Mouse (Mus musculus) erythroblast, embryonic 14.5 days (primary cell): ENCODE measurements around the gene Zfp652. TPM values are rescaled to one million over a fixed set of nuclear protein-coding genes. Genes with fewer than 3 reads are reported as not detected.

Experiments used
- H3K27me3 ChIP-seq: 2 replicates; pipeline ENCODE4 v1.6.1; 2012; ENCODE audit warnings: inconsistent platforms; ENCODE audit not compliant: control insufficient read depth
- H3K36me3 ChIP-seq: 2 replicates; pipeline ENCODE4 v1.6.1; 2012; ENCODE audit warnings: mild to moderate bottlenecking, inconsistent platforms; ENCODE audit not compliant: control insufficient read depth
- H3K4me1 ChIP-seq: 2 replicates; pipeline ENCODE4 v1.6.1; 2012; ENCODE audit warnings: inconsistent platforms; ENCODE audit not compliant: control insufficient read depth
- H3K4me3 ChIP-seq: replicated peaks from 2 replicates; pipeline ENCODE3; 2012; ENCODE audit warnings: moderate library complexity, mild to moderate bottlenecking, inconsistent platforms
- H3K9me3 ChIP-seq: 2 replicates; pipeline ENCODE4 v1.6.1; 2012; ENCODE audit warnings: low read length, inconsistent platforms, mixed read lengths; ENCODE audit not compliant: control insufficient read depth
- GATA1 ChIP-seq: IDR thresholded peaks from 2 replicates; pipeline ENCODE4 v1.6.1; 2012; ENCODE audit warnings: low read length, inconsistent platforms, mixed read lengths
- TAL1 ChIP-seq: IDR thresholded peaks from 3 replicates; pipeline ENCODE4 v1.6.1; 2012; ENCODE audit warnings: low read length, inconsistent platforms, mixed read lengths
- polyA plus RNA-seq: library from polyadenylated mRNA; stranded (reverse); fragments of >175 nt; gene quantifications from 2 replicates; pipeline ENCODE4 v1.2.3, GENCODE M21; 2012

Zfp652 gene
- polyA plus RNA-seq, 1 experiment = 1.5 TPM

DNA sequence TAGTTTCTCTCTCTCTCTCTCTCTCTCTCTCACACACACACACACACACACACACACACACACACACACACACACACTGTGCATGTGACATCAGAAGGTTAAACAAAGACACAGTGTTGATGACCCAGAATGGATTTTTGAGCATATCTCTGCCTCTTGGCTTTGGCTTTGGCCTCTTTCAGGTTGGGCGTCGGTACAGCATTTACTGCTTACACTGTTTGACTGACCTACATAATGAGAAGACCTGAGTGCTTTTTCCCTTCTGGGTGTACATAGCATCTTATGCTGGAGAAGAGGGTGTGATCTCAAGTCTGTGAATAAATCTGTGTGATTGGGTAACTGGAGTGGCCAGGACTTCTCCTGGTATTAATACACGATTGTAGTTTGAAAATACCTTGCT, 6.9 kb downstream of the Zfp652 start:
- Histone ChIP-seq H3K27me3 (no peaks in the 10 kb centered on the region), H3K36me3 (no peaks in the 10 kb centered on the region; the same call in 1 of the 2 replicates), H3K9me3 (no peaks in the 10 kb centered on the region), H3K4me3 (no peak overlapping the region), H3K4me1 (peaks cover 25% of the 10 kb centered on the region)
- TF ChIP-seq GATA1 = no peak
- TF ChIP-seq TAL1 = no peak

DNA sequence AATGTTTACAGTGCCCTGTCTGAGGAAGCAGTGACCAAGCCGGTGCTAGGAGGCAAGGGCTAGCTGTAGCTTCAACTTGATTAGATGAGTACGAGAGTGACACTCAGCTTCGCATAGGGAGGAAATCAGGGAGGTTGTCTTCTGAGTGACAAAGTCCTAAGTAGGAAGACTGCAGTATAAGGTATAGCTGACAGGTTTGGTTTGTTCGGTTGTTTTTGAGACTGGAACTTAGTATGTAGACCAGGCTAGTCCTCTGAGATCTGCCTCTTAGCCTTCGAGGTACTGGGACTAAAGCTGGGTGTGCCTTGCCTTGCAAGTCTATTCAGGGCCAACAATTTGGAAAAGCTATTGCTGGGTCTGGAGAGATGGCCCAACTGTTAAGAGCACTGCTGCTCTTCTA, 10.8 kb downstream of the Zfp652 start, which contains the start of gene B130006D01Rik:
Gene B130006D01Rik (plus strand): TSS at position 301 of the 400 bp plus-strand sequence.
- H3K4me3 ChIP-seq = no peak within 1 kb of the TSS
- peaks cover 8% of the 10 kb centered on the region for H3K4me1 ChIP-seq
- H3K36me3 ChIP-seq = no peaks in the 10 kb centered on the region
- TF ChIP-seq TAL1 (no peak), GATA1 (no peak)
- no peaks in the 10 kb centered on the region for H3K27me3 ChIP-seq
- no peaks in the 10 kb centered on the region for H3K9me3 ChIP-seq

DNA sequence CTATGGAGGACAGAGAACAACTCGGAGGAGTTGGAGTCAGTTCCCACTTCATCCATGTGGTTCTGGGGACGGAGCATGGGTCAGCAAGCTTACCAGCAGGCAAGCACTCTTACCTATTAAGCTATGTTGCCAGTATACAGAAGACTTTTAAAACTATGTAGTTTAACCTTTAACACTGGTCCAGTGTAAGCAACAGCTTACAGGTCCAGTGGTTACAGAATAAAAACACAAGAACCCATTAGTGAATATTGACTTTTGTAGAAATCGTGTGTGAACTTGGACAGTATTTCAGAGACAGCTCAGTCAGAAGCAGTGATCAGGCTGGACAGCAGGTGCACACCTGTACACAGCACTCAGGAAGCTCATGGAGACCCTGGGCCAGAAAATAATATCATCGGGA, 12.0 kb downstream of the Zfp652 start:
- no peaks in the 10 kb centered on the region for H3K36me3 ChIP-seq
- no peaks in the 10 kb centered on the region for H3K9me3 ChIP-seq
- no peaks in the 10 kb centered on the region for H3K27me3 ChIP-seq
- peaks cover 15% of the 10 kb centered on the region for H3K4me1 ChIP-seq
- TF ChIP-seq GATA1 (no peak), TAL1 (no peak)
- H3K4me3 ChIP-seq = no peak overlapping the region

DNA sequence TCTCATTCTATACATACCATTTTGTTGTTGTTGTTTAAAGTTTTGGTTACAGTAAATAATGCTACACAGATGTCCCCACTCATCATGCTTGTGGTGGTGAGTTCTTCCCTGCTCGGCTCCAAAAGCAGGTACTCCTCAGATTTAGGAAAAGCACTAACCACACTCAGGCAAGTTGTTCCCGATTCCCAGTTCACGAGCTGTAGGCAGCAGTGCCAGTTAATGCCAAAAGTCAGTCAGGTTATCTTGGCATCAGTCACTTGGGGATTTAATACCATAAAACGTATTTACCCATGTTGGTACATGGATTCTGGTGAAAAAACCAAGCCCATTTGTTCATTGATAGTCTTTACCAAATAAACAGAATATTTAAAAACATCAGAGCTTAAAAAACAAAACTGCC, 13.7 kb downstream of the Zfp652 start:
- TF ChIP-seq TAL1 = no peak
- no peaks in the 10 kb centered on the region for H3K36me3 ChIP-seq
- peaks cover 16% of the 10 kb centered on the region for H3K4me1 ChIP-seq
- H3K27me3 ChIP-seq = no peaks in the 10 kb centered on the region
- no peak overlapping the region for H3K4me3 ChIP-seq
- no peaks in the 10 kb centered on the region for H3K9me3 ChIP-seq

DNA sequence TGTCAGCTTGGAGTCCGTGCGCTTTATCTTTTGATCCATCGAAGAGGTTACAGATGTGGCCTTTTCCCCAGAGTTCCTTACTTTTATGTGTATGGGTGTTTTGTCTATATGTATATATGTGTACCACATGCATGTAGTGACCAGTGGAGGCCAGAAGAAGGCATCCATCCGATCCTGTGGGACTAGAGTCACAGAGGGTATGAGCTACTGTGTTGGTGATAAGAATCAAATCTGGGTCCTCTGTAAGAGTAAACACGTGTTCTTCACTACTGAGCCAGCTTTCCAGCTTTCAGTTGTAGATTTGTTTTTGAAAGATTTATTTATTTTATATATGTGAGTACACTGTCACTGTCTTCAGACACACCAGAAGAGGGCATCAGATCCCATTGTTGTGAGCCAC, 15.5 kb downstream of the Zfp652 start:
- Histone ChIP-seq H3K27me3 (no peaks in the 10 kb centered on the region), H3K36me3 (no peaks in the 10 kb centered on the region), H3K4me1 (peaks cover 16% of the 10 kb centered on the region), H3K4me3 (no peak overlapping the region), H3K9me3 (no peaks in the 10 kb centered on the region)
- no peak for TF ChIP-seq GATA1
- TF ChIP-seq TAL1 = no peak

DNA sequence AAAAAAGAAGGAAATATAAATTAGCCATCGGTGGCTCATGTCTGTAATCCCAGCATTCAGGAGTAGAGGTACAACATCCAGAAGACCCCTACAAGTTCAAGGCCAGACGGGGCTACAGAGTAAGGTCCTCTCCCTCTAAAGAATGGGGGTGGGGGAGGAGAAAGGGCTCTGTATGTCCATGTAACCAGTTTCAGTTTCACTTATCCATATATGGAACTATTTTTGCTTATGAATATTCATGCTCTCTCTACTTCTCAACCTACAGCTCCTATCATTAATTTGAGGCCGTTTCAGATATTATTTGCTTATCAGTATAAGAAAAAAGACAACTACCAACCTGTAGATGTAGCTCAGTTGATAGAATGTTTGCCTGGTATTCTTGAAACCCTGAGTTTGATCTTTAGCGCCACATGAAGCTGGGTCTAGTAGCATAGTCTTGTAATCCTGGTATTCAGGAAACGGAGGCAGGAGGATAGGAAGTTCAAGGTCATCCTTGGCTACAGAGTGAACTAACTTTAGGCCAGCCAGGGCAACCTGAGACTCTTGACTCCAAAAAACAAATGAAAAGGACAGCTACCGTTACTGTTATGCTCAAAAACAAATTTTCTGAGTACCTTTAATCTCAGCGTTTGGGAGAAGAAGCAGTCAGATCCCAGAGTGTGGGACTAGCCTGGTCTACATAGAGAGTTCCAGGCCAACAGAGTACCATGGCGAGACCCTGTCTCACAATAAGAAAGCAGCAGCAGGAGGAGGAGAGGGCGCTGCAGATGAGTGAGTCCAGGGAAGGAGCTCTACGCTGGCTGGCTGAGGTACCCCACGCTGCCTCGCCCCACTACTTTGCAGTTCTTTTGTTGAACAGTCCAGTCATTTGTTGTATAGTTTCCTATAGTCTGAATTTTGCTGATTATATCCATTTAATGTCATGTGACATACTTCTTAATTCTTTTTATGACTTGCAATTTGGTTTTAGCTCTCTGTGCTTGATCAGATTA, 16.7 kb downstream of the Zfp652 start:
- no peak overlapping the region for H3K4me3 ChIP-seq
- H3K36me3 ChIP-seq = no peaks in the 10 kb centered on the region
- no peaks in the 10 kb centered on the region for H3K27me3 ChIP-seq
- no peaks in the 10 kb centered on the region for H3K9me3 ChIP-seq
- TF ChIP-seq GATA1 (no peak), TAL1 (no peak)
- H3K4me1 ChIP-seq = peaks cover 14% of the 10 kb centered on the region

DNA sequence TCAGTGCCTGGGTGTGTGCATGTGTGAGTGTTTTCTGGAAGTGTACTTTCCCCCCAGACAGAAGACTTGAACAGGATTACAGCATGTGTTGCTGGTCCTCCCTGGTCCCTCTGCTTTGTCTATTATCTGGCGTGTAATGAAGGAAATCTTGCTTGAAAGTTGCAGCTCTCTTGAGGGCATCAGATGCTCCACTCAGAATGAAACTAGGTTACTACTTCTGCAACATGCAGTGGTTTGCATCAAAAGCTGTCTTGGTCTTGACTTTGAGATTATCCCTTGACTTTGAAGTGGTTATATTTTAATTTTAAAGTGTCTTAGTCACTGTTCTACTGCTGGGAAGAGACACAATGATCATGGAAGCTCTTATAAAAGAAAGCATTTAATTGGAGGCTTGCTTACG, 22.0 kb downstream of the Zfp652 start:
- Histone ChIP-seq H3K9me3 (no peaks in the 10 kb centered on the region), H3K36me3 (no peaks in the 10 kb centered on the region), H3K27me3 (no peaks in the 10 kb centered on the region), H3K4me1 (peaks cover 9% of the 10 kb centered on the region), H3K4me3 (no peak overlapping the region)
- TF ChIP-seq GATA1 (no peak), TAL1 (no peak)

DNA sequence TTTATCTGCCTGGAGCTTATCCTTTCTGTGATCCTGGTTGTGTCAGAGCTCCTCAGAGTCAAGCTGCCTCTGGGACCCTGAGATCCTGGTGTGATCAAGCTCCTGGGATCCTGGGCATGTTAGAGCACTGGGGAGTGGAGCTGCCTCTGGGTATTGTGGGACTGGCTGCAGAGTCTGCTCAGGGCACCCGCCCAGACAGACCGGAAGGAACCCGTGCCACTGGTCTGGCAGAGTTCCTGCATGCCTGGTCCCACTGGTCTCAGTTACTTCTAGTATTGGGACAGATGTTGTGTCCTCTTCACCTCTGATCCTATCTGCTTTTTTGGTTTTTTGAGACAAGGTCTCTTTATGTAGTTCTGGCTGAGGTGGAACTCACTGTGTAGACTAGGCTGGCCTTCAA, 25.3 kb downstream of the Zfp652 start:
- no peaks in the 10 kb centered on the region for H3K36me3 ChIP-seq
- H3K4me1 ChIP-seq = peaks cover 7% of the 10 kb centered on the region
- TF ChIP-seq GATA1 (no peak), TAL1 (no peak)
- no peak overlapping the region for H3K4me3 ChIP-seq
- no peaks in the 10 kb centered on the region for H3K27me3 ChIP-seq
- no peaks in the 10 kb centered on the region for H3K9me3 ChIP-seq

DNA sequence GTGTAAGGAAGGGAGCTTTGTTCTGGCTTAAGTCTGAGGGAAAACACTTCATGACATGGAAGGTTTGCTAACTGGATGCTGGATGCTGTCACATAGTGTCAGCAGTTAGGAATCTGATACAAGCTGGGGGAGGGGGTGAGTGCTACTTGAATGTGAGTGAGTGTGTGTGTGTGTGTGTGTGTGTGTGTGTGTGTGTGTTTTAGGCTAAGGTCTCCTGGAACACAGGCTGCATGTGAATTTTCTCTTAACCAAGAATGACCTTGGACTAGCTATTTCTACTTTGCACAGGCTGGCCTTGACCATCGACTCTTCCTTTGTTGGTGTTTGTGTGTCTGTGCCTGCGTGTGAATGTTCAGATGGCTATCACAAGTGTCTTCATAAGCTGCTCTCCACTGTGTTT, 32.0 kb downstream of the Zfp652 start:
- H3K27me3 ChIP-seq = no peaks in the 10 kb centered on the region
- H3K9me3 ChIP-seq = no peaks in the 10 kb centered on the region
- H3K4me1 ChIP-seq = peaks cover 4% of the 10 kb centered on the region
- H3K4me3 ChIP-seq = no peak overlapping the region
- H3K36me3 ChIP-seq = peaks cover 19% of the 10 kb centered on the region
- TF ChIP-seq GATA1 (no peak), TAL1 (no peak)

DNA sequence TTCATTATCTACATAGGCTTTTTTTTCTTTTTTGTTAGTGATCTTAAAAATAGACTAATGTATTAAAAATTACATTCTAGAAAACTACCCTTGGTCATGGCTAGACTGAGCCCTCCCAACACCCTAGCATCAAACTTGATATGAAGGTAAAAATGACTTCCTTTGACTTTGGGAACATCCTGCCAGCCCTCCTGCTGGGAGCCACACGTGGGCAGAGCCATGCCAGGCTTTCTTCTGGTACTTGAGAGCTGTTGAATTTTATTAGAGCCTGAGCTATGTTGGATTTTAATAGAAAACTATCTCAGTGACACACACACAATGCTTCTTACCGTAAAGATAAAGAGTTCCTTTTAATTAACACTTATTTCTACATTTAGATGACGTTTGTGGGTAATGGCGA, 34.3 kb downstream of the Zfp652 start:
- Histone ChIP-seq H3K4me1 (peaks cover 7% of the 10 kb centered on the region), H3K36me3 (peaks cover 33% of the 10 kb centered on the region), H3K27me3 (no peaks in the 10 kb centered on the region), H3K4me3 (no peak overlapping the region), H3K9me3 (no peaks in the 10 kb centered on the region)
- TF ChIP-seq TAL1 = no peak
- TF ChIP-seq GATA1 = no peak
